Mouse (Mus musculus): Measurements from ENCODE around the gene Abca8b.

DNA sequence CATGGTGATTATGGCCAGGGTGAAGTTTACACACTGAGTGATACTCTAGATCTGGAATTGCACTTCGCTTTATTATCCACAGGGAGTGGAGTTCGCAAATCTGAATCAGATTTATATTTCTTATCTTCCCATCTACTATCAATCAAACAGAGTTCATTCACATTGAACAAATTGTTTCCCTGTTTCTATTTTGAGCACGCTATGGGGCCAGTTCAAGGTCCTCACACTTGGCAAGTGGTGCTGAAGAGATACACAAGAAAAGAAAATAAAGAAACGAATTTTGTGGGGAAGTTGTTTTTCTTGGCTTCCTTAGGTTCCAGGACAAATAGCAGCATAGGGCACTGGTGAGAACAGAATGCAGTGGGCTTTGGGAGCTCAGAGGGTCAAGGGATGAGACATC, 25.1 kb downstream of the Abca8b start:
- TF ChIP-seq CTCF (IDR thresholded peaks at IDR 0.05; ENCODE audit: low read depth) (no peak), EP300 (optimal IDR thresholded peaks at IDR 0.05) (no peak)
